Mouse (Mus musculus) common myeloid progenitor, adult 5-6 weeks (primary cell): ENCODE results near the gene Fryl. TPM values are rescaled to one million over a fixed set of nuclear protein-coding genes. Genes with fewer than 3 reads are reported as not detected.

Experiments used
- ATAC-seq: replicated peaks from 2 replicates; pipeline ENCODE4 v1.8.0; 2016; ENCODE audit warnings: low read depth, mild to moderate bottlenecking, moderate TSS enrichment, inconsistent platforms; ENCODE audit not compliant: poor library complexity, severe bottlenecking
- total RNA-seq: library from RNA; stranded (forward); fragments of 200-1000, 187-1606 nt; gene quantifications from 2 replicates; pipeline ENCODE4 v1.2.3, GENCODE M21; 2017

Fryl gene
- total RNA-seq = 85.1 and 92.0 TPM in 2 replicates

- peak; percentile 88 for ATAC-seq
These were observed at the start of gene Fryl for GRCm38 (mm10) chr5:73256352-73257065. TSS of gene Fryl (minus strand) at chr5:73256619.

DNA sequence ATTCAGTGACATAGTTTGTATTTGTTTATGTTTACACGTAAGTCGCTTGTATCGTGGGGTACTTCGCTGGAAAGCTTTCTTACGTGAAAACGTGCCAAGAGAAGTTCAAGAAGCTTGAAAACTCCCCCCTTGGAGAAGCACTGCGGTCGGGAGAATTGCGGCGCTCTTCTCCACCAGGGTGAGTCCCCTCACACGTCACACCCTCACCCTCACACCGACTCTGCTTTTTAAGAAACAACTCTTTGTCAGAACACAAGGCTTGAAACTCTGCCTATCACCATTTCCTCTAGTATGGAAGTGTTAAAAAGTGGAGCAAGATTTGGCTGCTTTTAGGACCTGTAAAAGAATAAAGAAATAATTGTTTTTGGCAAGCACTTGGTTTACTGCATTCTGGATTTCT lies 48.1 kb upstream of the Fryl start:
- ATAC-seq = no peak

GRCm38 (mm10) chr5:73301601-73302307 lies 45.3 kb upstream of the Fryl start:
- ATAC-seq = no peak

DNA sequence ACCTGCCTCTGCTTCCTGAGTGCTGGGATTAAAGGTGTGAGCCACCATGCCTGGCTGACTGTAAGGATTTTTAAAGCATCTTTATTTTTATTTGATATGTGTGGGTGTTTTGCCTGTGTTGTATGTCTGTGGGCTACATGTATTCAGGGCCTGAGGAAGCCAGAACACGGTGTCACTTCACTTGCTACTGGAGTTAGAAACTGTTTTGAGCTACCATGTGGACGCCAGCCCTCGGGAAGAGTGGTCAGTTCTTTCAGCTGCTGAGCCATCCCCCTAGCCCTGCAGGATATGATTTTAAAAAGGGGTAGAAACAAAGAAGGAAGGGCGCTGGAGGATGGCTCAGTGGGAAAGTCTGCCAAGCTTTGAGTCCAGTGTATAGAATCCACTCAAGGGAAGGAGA lies 39.5 kb upstream of the Fryl start:
- no peak for ATAC-seq

DNA sequence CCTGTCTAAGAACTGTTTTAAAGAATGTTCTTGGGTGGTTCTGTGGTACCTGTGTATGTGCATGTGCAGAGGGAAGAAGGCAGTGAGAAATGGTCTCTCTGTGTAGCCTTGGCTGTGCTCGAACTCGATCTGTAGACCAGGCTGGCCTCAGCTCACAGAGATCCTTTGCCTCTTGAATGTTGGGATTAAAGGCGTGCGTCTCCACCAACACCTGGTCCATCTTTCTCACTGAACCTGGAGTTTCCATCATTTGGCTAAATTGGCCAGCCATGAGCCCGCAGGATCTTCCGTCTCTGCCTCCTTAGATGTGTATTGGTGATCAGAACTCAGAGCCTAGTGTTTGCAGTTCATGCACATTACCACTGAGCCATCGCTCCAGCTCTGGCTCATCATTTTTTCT lies 38.6 kb upstream of the Fryl start:
- ATAC-seq = no peak

DNA sequence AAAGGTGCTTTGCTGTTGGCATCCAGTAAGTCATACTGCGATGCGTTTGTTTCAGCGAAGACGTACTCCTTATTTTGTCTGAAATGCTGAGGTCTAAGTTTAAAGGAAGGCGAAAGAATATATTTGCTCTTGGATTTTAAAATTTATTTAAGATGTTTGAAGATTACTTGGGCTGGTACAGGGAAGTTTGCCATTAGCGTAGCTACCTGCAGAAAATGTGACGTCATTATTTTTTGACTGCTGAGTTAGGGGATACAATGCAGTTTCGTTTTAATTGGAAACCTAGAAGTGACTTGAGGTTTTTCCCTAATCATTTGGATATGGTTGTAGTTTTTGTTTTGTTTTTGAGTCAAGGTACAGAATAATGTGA lies 37.0 kb upstream of the Fryl start:
- no peak for ATAC-seq

- ATAC-seq = peak; percentile 94
These were observed 36.4 kb upstream of the Fryl start, which contains the start of gene Ociad1 for GRCm38 (mm10) chr5:73292502-73293457. TSS of gene Ociad1 (plus strand) at chr5:73292784.

DNA sequence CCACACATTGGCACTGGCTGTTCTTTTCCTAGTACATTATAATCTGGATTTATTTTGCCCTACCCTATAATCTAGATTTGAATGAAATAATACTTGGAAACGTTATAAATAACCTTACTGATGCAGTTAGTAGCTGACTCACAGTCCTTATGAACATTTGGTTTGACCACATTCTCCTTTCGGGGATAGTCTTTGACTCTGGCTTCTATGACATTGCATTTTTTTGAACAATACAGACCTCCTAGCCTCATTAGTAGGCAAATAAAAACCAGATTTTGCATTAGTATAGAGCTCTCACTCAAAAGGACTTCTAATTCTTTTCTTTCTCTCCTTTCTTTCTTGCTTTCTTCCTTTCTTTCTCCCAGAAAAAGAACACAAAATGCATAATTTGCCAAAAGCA lies 33.5 kb upstream of the Fryl start:
- ATAC-seq = no peak

DNA sequence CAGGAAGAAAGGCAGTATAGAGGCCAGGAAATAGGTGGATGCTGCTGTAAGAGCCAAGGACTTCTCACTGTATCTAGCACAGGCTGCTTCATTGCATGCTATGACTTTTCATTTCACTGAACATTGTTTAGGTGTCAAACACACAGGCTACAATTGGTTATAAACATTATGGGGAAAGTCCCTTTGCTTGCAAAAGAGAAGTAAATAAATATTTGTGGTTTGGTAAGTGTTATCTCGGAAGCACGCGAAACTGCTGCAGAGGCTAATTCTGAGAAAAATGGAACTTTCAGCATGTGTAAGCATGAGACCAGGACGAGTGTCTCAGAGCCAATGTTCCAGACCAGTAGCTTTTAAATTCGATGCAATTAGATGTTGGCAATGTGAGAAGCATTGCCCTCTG lies 30.2 kb upstream of the Fryl start:
- peak; percentile 60 for ATAC-seq

- no peak for ATAC-seq
These were observed 29.1 kb upstream of the Fryl start for GRCm38 (mm10) chr5:73285470-73285978.

- no peak for ATAC-seq
These were observed 27.6 kb upstream of the Fryl start for GRCm38 (mm10) chr5:73284046-73284445.

- ATAC-seq = no peak
These were observed 24.1 kb upstream of the Fryl start for GRCm38 (mm10) chr5:73280567-73280850.

DNA sequence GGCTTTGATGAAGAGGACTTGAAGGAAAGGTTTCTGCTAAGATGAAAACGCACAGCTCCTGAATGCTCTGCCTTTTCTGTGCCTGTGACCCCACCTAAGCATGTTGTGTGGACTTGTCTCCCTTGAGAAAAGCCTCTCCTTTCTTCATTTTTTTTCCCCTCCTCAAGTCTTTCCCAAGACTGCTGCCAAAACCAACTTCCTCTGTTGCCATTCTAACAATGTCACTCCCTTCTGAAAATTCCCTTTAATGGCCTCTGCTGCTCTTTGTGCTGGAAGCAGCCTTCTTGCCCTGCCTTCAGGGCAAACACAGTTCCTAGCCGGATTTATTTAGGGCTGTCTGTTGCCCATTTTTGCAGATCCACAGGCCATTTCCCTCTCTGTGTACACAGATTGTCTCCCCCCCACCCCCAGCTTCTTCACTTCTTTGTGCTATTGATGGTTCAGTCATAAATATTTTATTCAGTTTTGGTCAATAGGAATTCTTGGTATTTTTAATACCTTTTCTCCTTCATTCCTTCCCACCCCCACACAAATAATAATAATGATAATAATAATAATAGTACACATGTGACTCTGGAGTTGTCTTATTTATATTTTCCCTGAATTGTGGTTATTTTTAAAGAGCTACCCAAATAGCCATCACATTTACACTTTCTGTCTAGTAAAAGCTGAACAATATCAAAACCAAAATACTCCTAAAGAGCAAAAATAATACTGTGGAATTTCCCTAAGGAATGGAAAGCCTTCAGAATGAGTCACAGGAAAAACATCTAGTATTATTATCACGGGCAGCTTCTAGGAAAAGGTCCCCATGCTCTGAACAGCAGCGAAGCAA lies 23.5 kb upstream of the Fryl start:
- no peak for ATAC-seq

- ATAC-seq = no peak
These were observed 22.8 kb upstream of the Fryl start for GRCm38 (mm10) chr5:73279190-73279589.

DNA sequence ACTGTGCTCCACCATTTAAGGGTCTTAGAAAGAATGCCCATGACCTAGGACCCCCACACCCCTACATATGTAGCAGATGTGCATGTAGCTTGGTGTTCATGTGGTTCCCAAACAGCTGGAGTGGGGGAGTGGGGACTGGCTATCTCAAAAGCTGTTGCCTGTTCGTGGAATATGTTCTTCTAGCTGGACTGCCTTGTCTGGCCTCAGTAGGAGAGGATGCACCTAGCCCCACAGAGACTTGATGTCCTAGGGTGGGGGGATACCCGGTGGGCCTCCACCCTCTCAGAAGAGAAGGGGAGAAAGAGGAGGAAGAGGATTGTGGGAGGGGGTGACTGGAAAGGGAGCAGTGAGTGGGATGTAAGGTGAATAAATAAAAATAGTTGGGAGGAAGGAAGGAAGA lies 18.5 kb upstream of the Fryl start:
- no peak for ATAC-seq

DNA sequence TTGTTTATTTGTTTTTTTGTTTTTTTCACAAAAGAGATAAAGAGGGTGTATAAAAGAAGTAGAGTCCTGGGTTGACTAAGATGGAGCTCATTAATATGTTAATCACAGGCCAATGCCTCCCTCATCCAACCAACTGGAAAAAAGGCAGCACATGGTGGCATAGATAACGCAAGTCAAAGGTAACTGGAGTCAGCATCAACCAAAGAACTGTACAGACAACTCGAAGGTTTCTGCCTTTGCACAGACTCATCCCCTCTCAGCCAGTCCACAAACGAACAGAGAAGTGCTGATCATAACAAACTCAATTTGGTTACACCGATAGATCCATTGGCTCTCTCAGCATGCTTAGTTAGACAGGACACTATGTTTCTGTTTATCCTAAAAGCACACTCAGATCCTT lies 16.8 kb upstream of the Fryl start:
- no peak for ATAC-seq

- ATAC-seq = no peak
These were observed 14.2 kb upstream of the Fryl start for GRCm38 (mm10) chr5:73270612-73271011.

DNA sequence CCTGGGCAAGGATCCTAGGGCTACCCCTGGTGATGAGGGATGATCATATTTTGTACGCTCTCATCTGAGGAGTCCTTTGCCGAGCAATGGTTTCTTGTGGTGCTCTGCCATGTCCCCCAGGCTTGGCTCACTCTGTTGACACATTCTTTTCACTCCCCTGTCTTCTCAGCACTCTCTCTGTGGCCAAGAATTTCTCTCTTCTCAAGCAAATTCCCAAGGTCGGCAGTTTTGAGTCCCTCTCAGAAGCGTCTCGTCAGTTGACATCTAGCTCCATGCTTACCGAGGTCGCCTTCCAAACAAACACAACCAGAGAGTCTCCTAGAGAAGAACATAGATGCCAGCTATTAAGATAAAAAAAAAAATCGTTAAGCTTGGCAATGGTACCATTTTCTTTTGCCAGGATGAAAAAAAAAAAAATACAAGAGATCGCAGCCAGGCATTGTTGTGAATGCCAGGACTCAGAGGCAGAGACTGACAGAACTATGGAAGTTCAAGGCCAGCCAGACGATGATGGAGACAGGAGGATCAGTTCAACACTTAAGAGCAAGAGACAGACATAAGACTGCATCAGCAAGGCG lies 12.3 kb upstream of the Fryl start:
- no peak for ATAC-seq

DNA sequence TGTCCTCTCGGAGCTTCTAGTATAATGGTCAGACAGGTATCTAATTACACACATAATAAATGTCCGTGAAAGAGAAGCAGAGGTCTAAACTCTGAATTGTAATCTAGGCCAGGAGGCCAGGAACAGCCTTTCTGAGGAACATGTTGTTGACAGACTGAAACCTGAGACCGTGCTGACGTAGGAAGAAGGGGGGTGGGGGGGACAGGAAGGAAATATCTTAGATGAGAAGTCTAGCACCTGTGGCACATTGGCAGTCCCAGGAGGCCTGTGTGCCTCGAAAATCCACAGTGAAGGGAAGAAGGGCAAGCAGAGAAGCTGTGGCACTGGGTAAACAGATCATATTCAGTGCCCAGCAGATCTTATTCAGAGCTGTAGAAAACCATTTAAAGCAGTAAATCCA lies 9.0 kb upstream of the Fryl start:
- ATAC-seq = 0 out of 2 replicates have a peak, but pooled peaks have one; percentile 25
